Mouse (Mus musculus) cerebellum, postnatal 10 days (tissue): ENCODE results near the gene Sod1.
"Not testable (repeated sequence)": the region's sequence is repeated elsewhere in the genome, so short reads cannot be mapped to it uniquely, and the experiment has no call there.

Experiments used
- DNase-seq, 2 experiments: peaks; one replicate each; pipeline ENCODE4 v3.0.0; 2021; ENCODE audit warnings: mixed read lengths in 2 of 2

Gene Sod1

GRCm38 (mm10) chr16:90213477-90214339 lies 6.8 kb upstream of the Sod1 start:
- no peak for DNase-seq

- DNase-seq: no peak
These were observed 5.6 kb upstream of the Sod1 start for GRCm38 (mm10) chr16:90214731-90215565.

GRCm38 (mm10) chr16:90215879-90216278 lies 4.7 kb upstream of the Sod1 start:
- DNase-seq: not testable (repeated sequence)

- no peak for DNase-seq
These were observed 4.1 kb upstream of the Sod1 start for GRCm38 (mm10) chr16:90216414-90216813.

- no peak for DNase-seq
These were observed 3.2 kb upstream of the Sod1 start for GRCm38 (mm10) chr16:90217356-90217755.

GRCm38 (mm10) chr16:90217926-90218325 lies 2.6 kb upstream of the Sod1 start:
- DNase-seq: no peak

GRCm38 (mm10) chr16:90219445-90219844 lies 1.1 kb upstream of the Sod1 start:
- not testable (repeated sequence) for DNase-seq

- no peak for DNase-seq
These were observed 408 bp downstream of the Sod1 start for GRCm38 (mm10) chr16:90220892-90221431.

GRCm38 (mm10) chr16:90221441-90222070 lies 1.0 kb downstream of the Sod1 start:
- DNase-seq: peak in 1 of 2 experiments; percentile 31

- peak in 1 of 2 experiments; percentile 25 for DNase-seq
These were observed 9.3 kb downstream of the Sod1 start for GRCm38 (mm10) chr16:90229897-90230296.

GRCm38 (mm10) chr16:90231302-90231701 lies 10.7 kb downstream of the Sod1 start:
- DNase-seq: no peak

GRCm38 (mm10) chr16:90233702-90234101 lies 13.1 kb downstream of the Sod1 start:
- no peak for DNase-seq

GRCm38 (mm10) chr16:90234617-90235016 lies 14.1 kb downstream of the Sod1 start:
- no peak for DNase-seq

GRCm38 (mm10) chr16:90235188-90235587 lies 14.6 kb downstream of the Sod1 start:
- DNase-seq: no peak

- no peak for DNase-seq
These were observed 18.7 kb downstream of the Sod1 start for GRCm38 (mm10) chr16:90239128-90239746.

GRCm38 (mm10) chr16:90241875-90242274 lies 21.3 kb downstream of the Sod1 start:
- DNase-seq: no peak

- DNase-seq: no peak
These were observed 22.1 kb downstream of the Sod1 start for GRCm38 (mm10) chr16:90242426-90243304.

GRCm38 (mm10) chr16:90250099-90250498 lies 29.5 kb downstream of the Sod1 start:
- no peak for DNase-seq

GRCm38 (mm10) chr16:90251256-90251655 lies 30.7 kb downstream of the Sod1 start:
- not testable (repeated sequence) for DNase-seq

- no peak for DNase-seq
These were observed 32.0 kb downstream of the Sod1 start for GRCm38 (mm10) chr16:90252521-90252920.

- DNase-seq: no peak
These were observed 38.4 kb downstream of the Sod1 start for GRCm38 (mm10) chr16:90258950-90259349.
